Mouse (Mus musculus): ENCODE data around the gene Cdkal1.

Cdkal1 gene

GRCm38 (mm10) chr13:29364009-29364408 lies 491.5 kb downstream of the Cdkal1 start:
- in situ Hi-C loops (cut with MboI, MseI): loop anchor here in 1 of 2 experiments (10.0 kb wide), 1 partner anchor 441 kb away; no protein-coding TSS in a partner anchor

- in situ Hi-C loops (cut with MboI, MseI): loop anchor here in 1 of 2 experiments (10.0 kb wide), 1 partner anchor 443 kb away; no protein-coding TSS in a partner anchor
These were observed 493.6 kb downstream of the Cdkal1 start for GRCm38 (mm10) chr13:29361842-29362241.

DNA sequence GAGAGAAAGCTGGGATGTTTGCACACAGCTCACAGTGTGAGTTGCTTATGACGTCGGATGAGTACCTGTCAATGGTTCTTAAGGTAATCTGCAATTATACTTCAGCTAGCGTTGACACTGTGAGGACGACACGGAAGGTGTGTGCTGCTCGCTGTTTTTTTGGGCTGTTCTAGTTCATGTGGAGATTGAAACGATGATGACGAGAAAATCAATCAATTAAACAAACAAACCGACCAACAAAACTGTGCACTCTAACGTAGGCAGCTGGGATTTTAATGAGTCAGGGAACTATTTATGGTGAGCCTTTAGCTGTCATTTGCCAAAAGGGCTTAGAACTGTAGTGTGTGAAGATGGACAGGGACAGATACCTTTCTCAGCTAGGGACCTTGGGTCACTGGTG lies 494.6 kb downstream of the Cdkal1 start:
- in situ Hi-C loops (cut with MboI, MseI): loop anchor here in 1 of 2 experiments (10.0 kb wide), 1 partner anchor 444 kb away; no protein-coding TSS in a partner anchor

GRCm38 (mm10) chr13:29359341-29359740 lies 496.1 kb downstream of the Cdkal1 start:
- in situ Hi-C loops (cut with MboI, MseI): no loop called here

DNA sequence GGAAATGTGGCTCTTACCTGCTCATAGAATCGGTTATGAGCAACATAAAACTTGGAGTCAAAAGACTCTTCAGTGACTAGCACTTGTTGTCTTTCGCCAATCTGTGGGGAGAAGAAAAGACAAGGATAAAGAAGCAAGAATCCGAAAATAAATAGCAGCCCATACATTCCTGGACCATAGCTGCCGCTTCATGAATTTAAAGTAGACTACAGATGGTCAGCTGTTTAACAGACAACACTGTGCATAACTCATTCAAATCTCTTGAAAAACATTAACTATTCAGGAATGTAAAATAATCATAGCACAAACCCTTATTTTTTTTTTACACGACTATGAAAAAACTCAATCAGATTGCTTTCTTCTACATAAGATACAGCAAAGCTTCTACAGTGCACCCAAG lies 498.0 kb downstream of the Cdkal1 start:
- in situ Hi-C loops (cut with MboI, MseI): no loop called here

DNA sequence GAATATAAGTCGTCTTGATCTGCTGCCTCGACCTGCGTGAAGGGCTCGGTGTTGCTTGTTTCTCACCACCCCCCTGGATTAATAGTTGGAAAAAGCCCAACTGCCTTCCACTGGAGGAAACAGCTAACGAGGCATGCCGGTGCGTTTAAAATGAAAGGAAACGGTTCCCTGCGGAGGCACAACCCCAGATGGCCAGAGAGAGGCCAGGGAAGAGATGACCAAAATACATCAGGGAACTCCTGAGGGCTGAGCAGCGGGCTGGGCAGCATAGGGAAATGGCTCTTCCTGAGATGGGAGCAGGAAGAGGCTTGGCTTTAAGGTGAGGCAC lies 499.4 kb downstream of the Cdkal1 start:
- in situ Hi-C loops (cut with MboI, MseI): no loop called here

DNA sequence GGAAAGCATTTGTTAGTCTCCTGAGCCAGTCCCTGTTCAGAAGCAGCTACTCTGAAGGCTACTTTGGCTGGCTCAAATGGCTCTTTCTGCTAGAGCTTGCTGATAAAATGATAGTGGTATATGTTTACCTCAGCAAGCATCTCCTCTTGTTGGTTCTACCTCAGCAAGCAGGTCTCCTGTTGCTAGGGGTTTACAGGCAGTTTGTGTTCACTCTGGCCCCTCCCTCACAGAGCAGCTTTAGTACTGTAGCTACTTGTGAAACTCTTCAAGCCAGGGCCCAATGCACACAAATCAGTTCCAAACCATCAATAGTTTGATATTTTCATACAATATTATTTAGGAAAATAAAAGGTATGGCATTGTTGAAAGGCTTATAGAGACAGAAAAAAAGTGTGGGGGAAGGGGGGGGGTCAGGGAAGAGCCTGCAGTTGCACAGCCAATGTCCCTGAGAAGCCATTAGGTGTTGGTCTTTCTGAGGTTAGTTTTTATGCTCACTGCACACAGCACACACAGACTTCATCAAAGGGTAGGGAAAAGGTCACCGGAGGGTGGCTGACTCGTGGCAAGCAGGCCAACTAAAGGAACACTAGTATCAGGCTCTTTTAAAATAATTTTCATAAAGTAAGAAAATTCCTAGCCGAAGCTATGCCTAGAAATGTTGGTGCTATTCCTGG lies 499.9 kb downstream of the Cdkal1 start:
- in situ Hi-C loops (cut with MboI, MseI): no loop called here

DNA sequence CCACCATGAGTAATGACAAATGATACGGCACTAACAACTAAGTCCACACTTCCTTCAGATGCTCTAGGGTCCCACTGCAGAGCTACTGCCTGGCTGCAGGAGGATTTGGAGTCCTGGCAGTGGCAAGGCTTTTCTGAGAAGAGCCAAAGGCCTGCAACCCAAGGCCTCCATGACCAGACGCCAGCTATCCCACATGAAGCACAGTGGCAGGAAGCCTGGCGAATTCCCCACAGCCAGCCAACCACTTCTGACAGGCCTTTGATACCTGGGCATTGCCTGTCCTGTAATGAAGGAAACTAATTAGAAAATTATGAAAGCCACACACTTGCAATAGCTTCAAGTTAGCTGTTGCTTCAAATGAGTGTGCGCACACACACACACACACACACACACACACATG lies 500.5 kb downstream of the Cdkal1 start:
- in situ Hi-C loops (cut with MboI, MseI): no loop called here

DNA sequence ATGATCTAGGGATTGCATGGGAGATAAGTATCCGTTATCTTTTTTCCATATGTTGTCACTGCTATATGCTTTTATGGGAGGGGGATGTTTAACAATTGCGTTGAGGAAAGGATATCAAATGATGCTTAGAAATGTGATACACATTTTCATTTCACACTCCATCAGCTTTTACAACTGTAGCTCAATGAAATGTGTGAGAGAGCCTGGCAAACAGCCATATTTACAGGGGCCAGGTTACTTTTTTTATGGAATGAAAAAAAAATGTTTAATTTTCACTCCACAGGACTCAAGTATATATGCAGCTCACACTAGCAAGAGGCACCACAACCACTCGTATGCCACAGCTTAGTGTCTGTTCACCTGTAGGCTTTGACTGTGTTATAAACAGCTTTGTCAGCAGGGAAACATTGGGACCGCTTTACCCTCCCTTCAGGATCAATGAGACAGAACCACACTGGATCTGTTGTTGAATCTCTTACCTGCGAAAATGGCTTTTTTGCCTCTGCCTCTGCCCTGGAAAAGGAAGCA lies 501.5 kb downstream of the Cdkal1 start:
- in situ Hi-C loops (cut with MboI, MseI): no loop called here

GRCm38 (mm10) chr13:29351023-29351684 lies 504.3 kb downstream of the Cdkal1 start:
- in situ Hi-C loops (cut with MboI, MseI): no loop called here

GRCm38 (mm10) chr13:29350004-29350403 lies 505.5 kb downstream of the Cdkal1 start:
- in situ Hi-C loops (cut with MboI, MseI): no loop called here

DNA sequence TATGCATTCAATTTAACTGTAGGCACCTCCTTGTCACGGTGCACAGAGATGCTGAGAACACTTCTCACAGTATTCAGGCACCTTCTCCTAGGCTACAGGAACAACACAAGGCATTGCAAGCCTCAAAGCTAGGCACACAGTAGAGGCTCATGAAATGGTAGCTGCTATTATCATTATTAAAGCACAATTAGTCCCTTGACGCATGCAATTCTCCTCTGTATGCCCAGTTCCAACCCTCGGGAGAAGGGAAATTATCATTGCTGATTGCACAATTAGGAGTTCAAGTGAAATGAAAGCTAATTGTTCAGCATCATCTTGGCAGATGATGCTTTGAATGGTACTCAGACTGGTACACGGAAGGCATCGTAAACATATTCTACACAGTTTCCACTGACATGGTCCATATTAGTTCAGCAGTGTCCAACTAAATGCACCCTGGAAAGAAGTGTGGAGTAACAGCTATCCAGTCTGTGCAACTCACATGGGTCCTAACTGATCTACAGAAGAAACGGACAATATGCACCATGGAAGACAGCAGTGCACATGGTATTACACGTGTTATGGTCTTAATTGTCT lies 506.0 kb downstream of the Cdkal1 start:
- in situ Hi-C loops (cut with MboI, MseI): no loop called here

GRCm38 (mm10) chr13:29348331-29348730 lies 507.1 kb downstream of the Cdkal1 start:
- in situ Hi-C loops (cut with MboI, MseI): no loop called here

- in situ Hi-C loops (cut with MboI, MseI): no loop called here
These were observed 522.6 kb downstream of the Cdkal1 start for GRCm38 (mm10) chr13:29332640-29333412.

- in situ Hi-C loops (cut with MboI, MseI): no loop called here
These were observed 529.5 kb downstream of the Cdkal1 start for GRCm38 (mm10) chr13:29325946-29326345.

DNA sequence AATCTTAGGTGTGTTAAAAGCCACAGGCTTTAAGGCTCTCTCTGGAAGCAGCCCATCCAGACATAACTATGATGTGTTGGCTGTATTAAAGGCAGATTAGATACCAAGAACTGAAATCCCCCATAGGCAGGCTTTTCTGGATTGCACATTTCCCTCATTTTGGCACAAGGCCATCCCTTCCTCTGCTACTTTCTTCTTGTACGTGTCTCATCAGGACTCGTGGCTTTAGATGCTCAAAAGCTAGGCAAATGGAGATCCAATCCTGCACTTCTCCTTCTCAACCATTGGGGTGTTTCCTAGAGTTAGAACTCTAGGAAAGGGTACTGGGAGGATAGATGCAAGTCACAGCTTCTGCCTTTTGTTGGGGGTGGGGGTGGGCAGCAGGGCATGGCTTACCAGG lies 535.1 kb downstream of the Cdkal1 start:
- in situ Hi-C loops (cut with MboI, MseI): no loop called here

DNA sequence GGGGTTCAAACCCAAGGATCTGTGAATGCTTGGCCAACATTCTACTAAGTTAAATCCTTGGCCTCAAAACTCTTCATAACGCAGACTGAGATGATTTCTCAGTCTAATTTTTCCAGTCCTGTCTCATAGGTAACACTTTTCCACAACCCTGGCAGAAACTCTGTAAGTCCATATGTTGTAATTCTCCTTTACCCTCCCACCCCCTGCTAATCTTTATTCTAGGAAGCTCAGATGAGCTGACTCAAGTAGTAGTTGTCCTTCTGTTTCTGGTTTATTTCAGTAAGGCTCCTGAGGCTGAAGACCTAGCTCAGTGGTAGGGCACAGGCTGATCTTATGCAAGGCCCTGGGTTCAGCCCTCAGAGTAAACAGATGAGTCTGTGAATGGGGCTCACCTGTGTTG lies 537.8 kb downstream of the Cdkal1 start:
- in situ Hi-C loops (cut with MboI, MseI): no loop called here

- in situ Hi-C loops (cut with MboI, MseI): no loop called here
These were observed 539.2 kb downstream of the Cdkal1 start for GRCm38 (mm10) chr13:29316271-29316670.

DNA sequence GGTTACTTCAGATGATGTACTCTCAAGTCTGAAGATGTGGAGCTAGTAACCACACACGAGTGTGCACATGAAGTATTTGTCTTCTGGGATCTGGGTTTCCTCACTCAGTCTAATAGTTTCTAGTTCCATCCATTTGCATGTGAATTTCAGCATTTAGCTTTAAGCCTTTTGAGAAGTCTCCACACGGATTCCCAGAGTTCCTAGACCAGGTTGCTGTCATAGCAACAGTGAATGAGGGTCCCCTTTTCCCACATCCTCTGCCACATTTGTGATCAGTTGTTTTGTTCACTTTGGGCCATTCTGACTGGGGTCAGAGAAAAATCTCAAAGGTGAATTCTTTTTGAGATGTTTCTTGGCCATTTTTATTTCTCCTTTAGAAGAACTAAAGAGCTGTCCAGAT lies 543.4 kb downstream of the Cdkal1 start:
- in situ Hi-C loops (cut with MboI, MseI): no loop called here

- in situ Hi-C loops (cut with MboI, MseI): no loop called here
These were observed 548.1 kb downstream of the Cdkal1 start for GRCm38 (mm10) chr13:29307420-29307819.

DNA sequence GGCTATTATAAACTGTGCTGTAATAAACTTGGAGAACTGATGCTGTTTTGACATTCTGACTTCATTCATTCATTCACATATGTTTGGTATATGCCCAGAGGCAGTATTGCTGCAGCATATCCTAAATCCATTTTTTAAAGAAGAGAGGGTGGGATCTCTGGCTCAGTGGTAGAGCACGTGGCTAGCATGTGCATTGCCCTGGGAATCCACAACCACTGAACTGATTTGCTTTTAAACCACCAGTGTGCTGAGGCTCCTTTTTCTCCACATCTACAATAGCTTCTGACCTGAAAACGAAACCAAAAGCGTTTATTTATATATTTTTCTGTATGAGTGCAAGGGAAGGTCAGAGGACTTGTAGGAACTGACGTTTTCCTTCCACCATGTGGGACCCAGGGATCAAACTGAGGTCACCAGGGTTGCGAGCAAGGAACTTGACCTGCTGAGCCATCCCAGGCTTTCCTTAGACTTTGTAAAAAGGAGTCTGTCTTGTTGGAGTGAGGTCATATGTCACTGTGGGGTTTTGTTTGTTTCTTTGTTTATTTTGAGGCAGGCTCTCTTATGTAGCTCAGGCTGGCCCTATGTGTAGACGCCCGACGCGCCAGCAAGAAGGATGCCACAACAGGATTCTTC lies 562.8 kb downstream of the Cdkal1 start:
- in situ Hi-C loops (cut with MboI, MseI): loop anchor here in 1 of 2 experiments (5.0 kb wide), 1 partner anchor 35 kb away; no protein-coding TSS in a partner anchor
